Mouse (Mus musculus): ENCODE data around the gene Gm28048. TPM values are rescaled to one million over a fixed set of nuclear protein-coding genes. Genes with fewer than 3 reads are reported as not detected.
A peak's percentile ranks its signal among the peaks of the same experiment; 100 is the strongest.

Gene Gm28048
- polyA plus RNA-seq, 1 experiment = 21.9 TPM

GRCm38 (mm10) chr11:22865635-22866246, 116.1 kb downstream of the Gm28048 start:
- TF ChIP-seq CTCF (IDR thresholded peaks at IDR 0.05; ENCODE audit: control insufficient read depth, insufficient read depth, low read length) = no peak
- WGBS = 49% methylated on average over 7 of the region's 7 CpGs
- Histone ChIP-seq H3K27ac (ENCODE audit: control insufficient read depth, insufficient read depth, low read depth, low read length, poor library complexity) (no peak overlapping the region), H3K4me3 (replicated peaks; ENCODE audit: control insufficient read depth, low read depth, low read length) (no peak overlapping the region), H3K4me1 (ENCODE audit: control insufficient read depth, insufficient read depth, low read length) (peaks cover 3% of the 10 kb centered on the region; the same call in 1 of the 2 replicates)

GRCm38 (mm10) chr11:22864305-22865060, 117.4 kb downstream of the Gm28048 start:
- Histone ChIP-seq H3K27ac (ENCODE audit: control insufficient read depth, insufficient read depth, low read depth, low read length, poor library complexity) (peak overlapping the region; percentile 59), H3K4me1 (ENCODE audit: control insufficient read depth, insufficient read depth, low read length) (peaks cover 3% of the 10 kb centered on the region; the same call in 1 of the 2 replicates), H3K4me3 (replicated peaks; ENCODE audit: control insufficient read depth, low read depth, low read length) (no peak overlapping the region)
- WGBS = 55% methylated on average over 8 of the region's 8 CpGs
- no peak for TF ChIP-seq POLR2A (IDR thresholded peaks at IDR 0.05; ENCODE audit: borderline replicate concordance, control insufficient read depth, low read depth, low read length)
- no peak for TF ChIP-seq CTCF (IDR thresholded peaks at IDR 0.05; ENCODE audit: control insufficient read depth, insufficient read depth, low read length)

- H3K4me1 ChIP-seq (ENCODE audit: control insufficient read depth, insufficient read depth, low read length) = peaks cover 3% of the 10 kb centered on the region; the same call in 1 of the 2 replicates
- H3K27ac ChIP-seq (ENCODE audit: control insufficient read depth, insufficient read depth, low read depth, low read length, poor library complexity) = no peak overlapping the region
- TF ChIP-seq CTCF (IDR thresholded peaks at IDR 0.05; ENCODE audit: control insufficient read depth, insufficient read depth, low read length) (no peak), POLR2A (IDR thresholded peaks at IDR 0.05; ENCODE audit: borderline replicate concordance, control insufficient read depth, low read depth, low read length) (no peak)
- H3K4me3 ChIP-seq (replicated peaks; ENCODE audit: control insufficient read depth, low read depth, low read length) = no peak overlapping the region
- 74% methylated on average over 4 of the region's 4 CpGs for WGBS
Observed at GRCm38 (mm10) chr11:22863581-22863980, 118.3 kb downstream of the Gm28048 start.

- Histone ChIP-seq H3K4me1 (ENCODE audit: control insufficient read depth, insufficient read depth, low read length) (peaks cover 4% of the 10 kb centered on the region; the same call in 1 of the 2 replicates), H3K4me3 (replicated peaks; ENCODE audit: control insufficient read depth, low read depth, low read length) (no peak overlapping the region), H3K27ac (ENCODE audit: control insufficient read depth, insufficient read depth, low read depth, low read length, poor library complexity) (no peak overlapping the region)
- TF ChIP-seq POLR2A (IDR thresholded peaks at IDR 0.05; ENCODE audit: borderline replicate concordance, control insufficient read depth, low read depth, low read length) (no peak), CTCF (IDR thresholded peaks at IDR 0.05; ENCODE audit: control insufficient read depth, insufficient read depth, low read length) (no peak)
- WGBS = 82% methylated on average over 4 of the region's 4 CpGs
Observed at GRCm38 (mm10) chr11:22861315-22861714, 120.6 kb downstream of the Gm28048 start.

GRCm38 (mm10) chr11:22860335-22861227, 121.3 kb downstream of the Gm28048 start, which contains the start of gene B3gnt2:
B3gnt2 (minus strand) TSS chr11:22860961.
- TF ChIP-seq POLR2A (IDR thresholded peaks at IDR 0.05; ENCODE audit: borderline replicate concordance, control insufficient read depth, low read depth, low read length) = 0 out of 2 replicates have a peak, but pooled peaks have one; percentile 36
- no peak for TF ChIP-seq CTCF (IDR thresholded peaks at IDR 0.05; ENCODE audit: control insufficient read depth, insufficient read depth, low read length)
- Histone ChIP-seq H3K4me1 (ENCODE audit: control insufficient read depth, insufficient read depth, low read length) (peaks cover 4% of the 10 kb centered on the region; the same call in 1 of the 2 replicates), H3K27ac (ENCODE audit: control insufficient read depth, insufficient read depth, low read depth, low read length, poor library complexity) (peak within 1 kb of the TSS; percentile 92), H3K4me3 (replicated peaks; ENCODE audit: control insufficient read depth, low read depth, low read length) (peak within 1 kb of the TSS; percentile 66)
- WGBS = 9% methylated on average over 41 of the region's 41 CpGs

GRCm38 (mm10) chr11:22859633-22860334, 122.1 kb downstream of the Gm28048 start:
- H3K4me1 ChIP-seq (ENCODE audit: control insufficient read depth, insufficient read depth, low read length) = peaks cover 3% of the 10 kb centered on the region; the same call in 1 of the 2 replicates
- peak overlapping the region; percentile 92 for H3K4me3 ChIP-seq (replicated peaks; ENCODE audit: control insufficient read depth, low read depth, low read length)
- TF ChIP-seq CTCF (IDR thresholded peaks at IDR 0.05; ENCODE audit: control insufficient read depth, insufficient read depth, low read length) (no peak; the same call in 1 of the 2 replicates), POLR2A (IDR thresholded peaks at IDR 0.05; ENCODE audit: borderline replicate concordance, control insufficient read depth, low read depth, low read length) (peak; percentile 88; the same call in 1 of the 2 replicates)
- H3K27ac ChIP-seq (ENCODE audit: control insufficient read depth, insufficient read depth, low read depth, low read length, poor library complexity) = peak overlapping the region; percentile 92
- WGBS = under 1% methylated on average over 54 of the region's 55 CpGs

GRCm38 (mm10) chr11:22859301-22859632, 122.6 kb downstream of the Gm28048 start:
- 2% methylated on average over 39 of the region's 41 CpGs for WGBS
- H3K4me1 ChIP-seq (ENCODE audit: control insufficient read depth, insufficient read depth, low read length) = peaks cover 3% of the 10 kb centered on the region; the same call in 1 of the 2 replicates
- peak overlapping the region; percentile 92 for H3K4me3 ChIP-seq (replicated peaks; ENCODE audit: control insufficient read depth, low read depth, low read length)
- no peak for TF ChIP-seq CTCF (IDR thresholded peaks at IDR 0.05; ENCODE audit: control insufficient read depth, insufficient read depth, low read length)
- no peak for TF ChIP-seq POLR2A (IDR thresholded peaks at IDR 0.05; ENCODE audit: borderline replicate concordance, control insufficient read depth, low read depth, low read length)
- peak overlapping the region; percentile 92 for H3K27ac ChIP-seq (ENCODE audit: control insufficient read depth, insufficient read depth, low read depth, low read length, poor library complexity)
